ENCODE assay signal across 19 mouse cellular contexts in genomic region chr19:28518846-28519245, GRCm38 (mm10).
"Had no signal": no experiment of that assay in that cellular context is flagged by ENCODE, and none has a peak within 500 bp of the region (broad histone marks: within the 10 kb centered on the region; RNA-seq: fewer than 3 reads in every experiment).

No protein-coding gene starts in this region.

- H3K9me3 ChIP-seq: limb, embryonic 12.5 days; limb, embryonic 15.5 days; midbrain, embryonic 10.5 days; midbrain, embryonic 13.5 days; neural tube, embryonic 13.5 days had no signal

- H3K27me3 ChIP-seq: limb, embryonic 12.5 days; limb, embryonic 15.5 days; megakaryocyte, embryonic 14.5 days; midbrain, embryonic 13.5 days; neural tube, embryonic 13.5 days had no signal

- H3K4me2 ChIP-seq: limb, embryonic 12.5 days; limb, embryonic 15.5 days; liver, embryonic 11.5 days; lung, embryonic 14.5 days; midbrain, embryonic 13.5 days; neural tube, embryonic 13.5 days had no signal

- H3K9ac ChIP-seq: limb, embryonic 12.5 days; limb, embryonic 15.5 days; liver, embryonic 14.5 days; liver, postnatal 0 days; lung, embryonic 14.5 days; midbrain, embryonic 13.5 days; neural tube, embryonic 13.5 days had no signal

- H3K4me1 ChIP-seq: megakaryocyte, embryonic 14.5 days; midbrain, embryonic 13.5 days; neural tube, embryonic 13.5 days had no signal

- H3K27ac ChIP-seq: limb, embryonic 12.5 days; limb, embryonic 15.5 days; liver, embryonic 14.5 days; midbrain, embryonic 10.5 days; midbrain, embryonic 13.5 days; neural tube, embryonic 13.5 days had no signal

- H3K4me3 ChIP-seq: limb, embryonic 12.5 days; limb, embryonic 15.5 days; megakaryocyte, embryonic 14.5 days; midbrain, embryonic 10.5 days; midbrain, embryonic 13.5 days; neural tube, embryonic 13.5 days had no signal

- H3K36me3 ChIP-seq: limb, embryonic 12.5 days; limb, embryonic 15.5 days; midbrain, embryonic 10.5 days; midbrain, embryonic 13.5 days; neural tube, embryonic 13.5 days had no signal

- DNase-seq: kidney, adult 18-20 months; left cerebral cortex, postnatal 4 days; liver, postnatal 0 days; lung, postnatal 36 days; retina, postnatal 1 day; right cerebral cortex, postnatal 25 days; spleen, adult 18-20 months; thymus, postnatal 25 days had no signal

- ATAC-seq: hindbrain, embryonic 16.5 days; liver, postnatal 0 days; midbrain, embryonic 13.5 days; midbrain, embryonic 16.5 days had no signal
